Mouse (Mus musculus) myocyte (in vitro differentiated cells): ENCODE measurements at regions not wholly inside any gene's neighbourhood (a gene's known extent, or its start where the extent isn't known, plus 50 kb on each side); places are given as distances from the start of the nearest gene placed in this dataset.

Experiments used
- H3K27me3 ChIP-seq: one replicate; pipeline ENCODE4 v1.6.1; 2011; ENCODE audit not compliant: control insufficient read depth, insufficient read depth, insufficient read length
- H3K36me3 ChIP-seq: one replicate; pipeline ENCODE4 v1.6.1; 2011; ENCODE audit not compliant: control insufficient read depth, insufficient read depth
- H3K4me2 ChIP-seq: one replicate; pipeline ENCODE4 v1.6.1; 2011; ENCODE audit warnings: low read depth, control low read depth
- H3K4me3 ChIP-seq: one replicate; pipeline ENCODE4 v1.5.1; 2011; ENCODE audit warnings: mild to moderate bottlenecking, control low read depth, moderate library complexity
- H3K79me2 ChIP-seq: one replicate; pipeline ENCODE4 v1.6.1; 2011; ENCODE audit not compliant: control insufficient read depth, insufficient read depth
- H3ac ChIP-seq: one replicate; pipeline ENCODE4 v1.6.1; 2011; ENCODE audit not compliant: control insufficient read depth, insufficient read length
- CEBPB ChIP-seq: IDR thresholded peaks from 2 replicates; pipeline ENCODE4 v1.6.1; 2011; ENCODE audit warnings: mild to moderate bottlenecking, moderate library complexity; ENCODE audit not compliant: poor library complexity, insufficient read depth, severe bottlenecking
- E2F4 ChIP-seq: IDR thresholded peaks from one replicate; pipeline ENCODE4 v1.6.1; 2011; ENCODE audit warnings: mild to moderate bottlenecking, control low read depth, moderate library complexity; ENCODE audit not compliant: insufficient read depth
- MAX ChIP-seq: IDR thresholded peaks from one replicate; pipeline ENCODE4 v1.6.1; 2011; ENCODE audit warnings: low read depth, mild to moderate bottlenecking, control low read depth
- MYOD1 ChIP-seq, 3 experiments: IDR thresholded peaks; one replicate each; pipeline ENCODE4 v1.6.1; 2011; ENCODE audit warnings: control low read depth in 2 of 3, low read depth in 2 of 3, mild to moderate bottlenecking in 2 of 3, moderate library complexity in 1 of 3; ENCODE audit not compliant: insufficient read length in 2 of 3, control insufficient read depth in 1 of 3
- MYOG ChIP-seq, 3 experiments: IDR thresholded peaks; one replicate each; pipeline ENCODE4 v1.6.1; 2011; ENCODE audit warnings: control low read depth in 2 of 3, low read depth in 2 of 3, mild to moderate bottlenecking in 2 of 3; ENCODE audit not compliant: insufficient read length in 2 of 3, control insufficient read depth in 1 of 3, insufficient read depth in 1 of 3
- POLR2A ChIP-seq: IDR thresholded peaks from one replicate; pipeline ENCODE4 v1.6.1; 2011; ENCODE audit warnings: low read depth, mild to moderate bottlenecking, control low read depth, moderate library complexity; ENCODE audit not compliant: insufficient read length
- POLR2AphosphoS2 ChIP-seq: IDR thresholded peaks from one replicate; pipeline ENCODE4 v1.6.1; 2011; ENCODE audit warnings: low read depth, control low read depth; ENCODE audit not compliant: insufficient read length
- REST ChIP-seq: IDR thresholded peaks from one replicate; pipeline ENCODE4 v1.6.1; 2011; ENCODE audit warnings: mild to moderate bottlenecking, control low read depth, moderate library complexity; ENCODE audit not compliant: insufficient read depth, insufficient read length
- SRF ChIP-seq: IDR thresholded peaks from one replicate; pipeline ENCODE4 v1.6.1; 2011; ENCODE audit warnings: low read depth; ENCODE audit not compliant: control insufficient read depth, insufficient read length
- TCF12 ChIP-seq: IDR thresholded peaks from one replicate; pipeline ENCODE4 v1.6.1; 2011; ENCODE audit warnings: mild to moderate bottlenecking, control low read depth; ENCODE audit not compliant: poor library complexity, insufficient read depth, severe bottlenecking
- TCF3 ChIP-seq: IDR thresholded peaks from one replicate; pipeline ENCODE4 v1.6.1; 2011; ENCODE audit warnings: low read depth, control low read depth; ENCODE audit not compliant: insufficient read length
- USF1 ChIP-seq: IDR thresholded peaks from one replicate; pipeline ENCODE4 v1.6.1; 2011; ENCODE audit warnings: low read depth, mild to moderate bottlenecking, control low read depth, moderate library complexity

- H3K36me3 ChIP-seq, result no peaks in the 10 kb centered on the region
- TF ChIP-seq MYOD1 (IDR thresholded peaks at IDR 0.05; ENCODE audit: control insufficient read depth in 1 of 3, insufficient read length in 2 of 3, low read depth in 2 of 3) (no peak), CEBPB (no peak), USF1 (no peak)
- H3K27me3 ChIP-seq, result no peaks in the 10 kb centered on the region
Measured at GRCm38 (mm10) chr17:45808374-45808773, 74.7 kb upstream of the 1600014C23Rik start.

GRCm38 (mm10) chr17:45807452-45807851 is 73.8 kb upstream of the 1600014C23Rik start:
- peak; percentile 1 for TF ChIP-seq TCF12
- TF ChIP-seq MYOG (IDR thresholded peaks at IDR 0.05; ENCODE audit: control insufficient read depth in 1 of 3, insufficient read depth in 1 of 3, insufficient read length in 2 of 3, low read depth in 2 of 3), result no peak
- TF ChIP-seq MYOD1 (IDR thresholded peaks at IDR 0.05; ENCODE audit: control insufficient read depth in 1 of 3, insufficient read length in 2 of 3, low read depth in 2 of 3), result peak in 1 of 3 experiments; percentile 9
- no peak for TF ChIP-seq CEBPB
- Histone ChIP-seq H3K4me2 (peak overlapping the region; percentile 34), H3K79me2 (no peaks in the 10 kb centered on the region), H3K36me3 (no peaks in the 10 kb centered on the region), H3ac (no peak overlapping the region), H3K27me3 (no peaks in the 10 kb centered on the region), H3K4me3 (no peak overlapping the region)

More at GRCm38 (mm10) chr17:45808374-45808773, 74.7 kb upstream of the 1600014C23Rik start:
- Histone ChIP-seq H3K4me3 (no peak overlapping the region), H3ac (no peak overlapping the region), H3K79me2 (no peaks in the 10 kb centered on the region), H3K4me2 (no peak overlapping the region)

GRCm38 (mm10) chr17:45806831-45807230 is 73.2 kb upstream of the 1600014C23Rik start:
- no peaks in the 10 kb centered on the region for H3K27me3 ChIP-seq
- H3K4me2 ChIP-seq, result peak overlapping the region; percentile 31
- no peak overlapping the region for H3ac ChIP-seq
- no peak overlapping the region for H3K4me3 ChIP-seq
- TF ChIP-seq CEBPB, result no peak
- no peak for TF ChIP-seq MYOG (IDR thresholded peaks at IDR 0.05; ENCODE audit: control insufficient read depth in 1 of 3, insufficient read depth in 1 of 3, insufficient read length in 2 of 3, low read depth in 2 of 3)
- TF ChIP-seq MYOD1 (IDR thresholded peaks at IDR 0.05; ENCODE audit: control insufficient read depth in 1 of 3, insufficient read length in 2 of 3, low read depth in 2 of 3), result no peak
- TF ChIP-seq POLR2A, result no peak
- TF ChIP-seq USF1, result no peak
- TF ChIP-seq SRF, result no peak
- no peaks in the 10 kb centered on the region for H3K36me3 ChIP-seq
- H3K79me2 ChIP-seq, result no peaks in the 10 kb centered on the region

- H3K36me3 ChIP-seq, result no peaks in the 10 kb centered on the region
- no peaks in the 10 kb centered on the region for H3K79me2 ChIP-seq
- TF ChIP-seq E2F4 (no peak), POLR2A (no peak), MYOD1 (IDR thresholded peaks at IDR 0.05; ENCODE audit: control insufficient read depth in 1 of 3, insufficient read length in 2 of 3, low read depth in 2 of 3) (no peak), USF1 (no peak), SRF (no peak), CEBPB (no peak), MAX (no peak), TCF3 (no peak), TCF12 (no peak), MYOG (IDR thresholded peaks at IDR 0.05; ENCODE audit: control insufficient read depth in 1 of 3, insufficient read depth in 1 of 3, insufficient read length in 2 of 3, low read depth in 2 of 3) (no peak), POLR2AphosphoS2 (no peak), REST (no peak)
- H3K4me3 ChIP-seq, result no peak overlapping the region
- H3K27me3 ChIP-seq, result no peaks in the 10 kb centered on the region
- no peak overlapping the region for H3ac ChIP-seq
- H3K4me2 ChIP-seq, result peak overlapping the region; percentile 31
Measured at GRCm38 (mm10) chr17:45806430-45806829, 72.8 kb upstream of the 1600014C23Rik start.

GRCm38 (mm10) chr17:45805471-45806082 is 71.9 kb upstream of the 1600014C23Rik start:
- Histone ChIP-seq H3K79me2 (no peaks in the 10 kb centered on the region), H3K4me3 (no peak overlapping the region), H3K27me3 (no peaks in the 10 kb centered on the region), H3K36me3 (no peaks in the 10 kb centered on the region), H3K4me2 (peak overlapping the region; percentile 31), H3ac (no peak overlapping the region)
- TF ChIP-seq MYOD1 (IDR thresholded peaks at IDR 0.05; ENCODE audit: control insufficient read depth in 1 of 3, insufficient read length in 2 of 3, low read depth in 2 of 3) (peak in 1 of 3 experiments; percentile 8), E2F4 (no peak)
